18 mouse cellular contexts compared by ENCODE assay signal in genomic region chr17:44693552-44693951, GRCm38 (mm10).
A peak's percentile ranks its signal among the peaks of the same experiment; 100 is the strongest.
DNase-seq lines count a peak whose midpoint lies in the region; ATAC-seq lines count a peak whose summit lies in the region.
"Had no signal": no experiment of that assay in that cellular context is flagged by ENCODE, and none has a peak within 500 bp of the region (broad histone marks: within the 10 kb centered on the region; RNA-seq: fewer than 3 reads in every experiment).

No protein-coding gene starts in this region.

- intact Hi-C loops in heart, postnatal 36 days (cut with DNase I) = no loop called here

- DNase-seq in heart, adult 11 months = peak; percentile 83
- no peak for DNase-seq in heart, postnatal 36 days
- DNase-seq in MN1 (ENCODE audit: low spot score) = no peak
- DNase-seq: adrenal gland, adult 2 months; adrenal gland, postnatal 10 days; adrenal gland, postnatal 36 days; B cell, adult 2 months; cerebellum, adult 11-12 months; cerebellum, adult 2 months; cerebellum, adult 9-10 months; cerebellum, postnatal 10 days; cerebellum, postnatal 25 days; forebrain, postnatal 0 days had no signal

- peak; percentile 73; the same call in 1 of the 2 replicates for ATAC-seq in monocyte, adult 5-6 weeks (replicated peaks; ENCODE audit: insufficient number of reproducible peaks, low FRiP score, low TSS enrichment, poor library complexity, severe bottlenecking)
- no peak for ATAC-seq in granulocyte monocyte progenitor cell, adult 5-6 weeks (replicated peaks; ENCODE audit: poor library complexity, severe bottlenecking)
- ATAC-seq: CD4-positive, CD25-positive, alpha-beta regulatory T cell, adult 4 months; forebrain, embryonic 13.5 days; forebrain, embryonic 15.5 days; forebrain, postnatal 0 days had no signal
